Mouse (Mus musculus): ENCODE measurements around the gene Zfp451.
A peak's percentile ranks its signal among the peaks of the same experiment; 100 is the strongest.
"Not testable (repeated sequence)": the region's sequence is repeated elsewhere in the genome, so short reads cannot be mapped to it uniquely, and the experiment has no call there.

The Zfp451 gene

DNA sequence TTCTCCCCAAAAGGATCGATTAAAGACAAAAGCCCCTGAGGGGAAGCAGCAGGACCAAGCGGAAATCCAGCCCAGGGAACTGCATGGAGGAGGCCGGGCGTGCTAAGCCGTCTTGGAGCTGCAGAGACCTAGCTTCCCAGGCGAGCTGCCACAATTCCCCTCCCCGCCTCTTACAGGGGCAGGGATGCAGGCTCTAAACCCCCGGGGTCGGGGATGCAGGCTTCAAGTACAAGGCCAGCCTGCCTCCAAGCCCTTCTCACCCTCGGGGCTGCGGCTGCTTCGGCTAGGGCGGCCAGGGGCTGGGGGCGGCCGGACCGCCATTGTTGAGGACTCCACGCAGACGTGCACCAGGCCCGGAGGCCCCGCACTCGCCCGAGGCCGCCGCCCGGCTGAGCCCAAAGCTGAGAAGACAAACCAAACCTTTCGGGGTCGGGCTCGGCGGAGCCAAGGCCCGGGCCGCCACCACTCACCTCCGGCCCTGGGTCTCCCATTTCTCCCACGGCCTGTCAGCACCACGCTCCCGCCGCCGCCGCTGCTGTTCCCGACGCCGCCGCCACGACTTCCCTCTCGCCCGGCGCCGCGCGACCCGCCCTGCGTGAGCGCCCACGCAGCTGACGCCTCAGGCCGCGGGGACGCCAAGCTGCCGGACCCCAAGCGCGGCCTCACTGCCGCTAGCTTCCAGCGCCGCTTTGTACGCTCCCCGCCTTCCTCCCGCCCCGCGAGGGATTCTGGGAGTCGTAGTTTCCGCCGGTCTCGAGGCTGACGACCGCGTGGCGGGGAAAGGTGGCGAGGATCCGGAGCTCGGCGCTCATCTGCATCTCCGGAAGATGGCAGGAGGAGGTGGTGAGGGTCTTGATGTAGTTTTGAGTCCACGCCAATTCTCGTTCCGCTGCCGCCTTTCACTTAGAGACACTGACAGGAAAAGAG lies at the start of gene Zfp451:
TSS of gene Zfp451 (minus strand) at position 728 of the 927 bp plus-strand sequence.
- DNase-seq (ENCODE audit: low spot score): peak; percentile 90

DNA sequence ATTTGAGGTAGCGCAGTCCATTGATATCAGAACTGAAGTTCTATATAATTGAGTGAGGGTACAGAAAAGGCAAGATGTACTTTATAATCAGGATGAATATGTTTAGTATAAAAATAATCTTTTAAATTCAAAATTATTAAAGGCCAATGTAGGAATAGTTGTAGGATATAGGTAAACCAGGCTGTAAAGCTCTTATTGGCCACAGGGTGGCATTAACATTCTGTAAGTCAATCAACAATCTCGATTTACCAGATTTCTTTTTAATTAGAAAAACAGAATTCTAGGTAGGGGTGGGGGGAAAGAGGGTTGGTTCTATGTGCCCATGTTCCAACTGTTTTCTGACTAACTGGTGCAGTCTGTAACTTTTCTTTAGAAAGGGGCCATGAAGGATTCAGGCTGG lies 32.4 kb upstream of the Zfp451 start:
- DNase-seq (ENCODE audit: low spot score): no peak

DNA sequence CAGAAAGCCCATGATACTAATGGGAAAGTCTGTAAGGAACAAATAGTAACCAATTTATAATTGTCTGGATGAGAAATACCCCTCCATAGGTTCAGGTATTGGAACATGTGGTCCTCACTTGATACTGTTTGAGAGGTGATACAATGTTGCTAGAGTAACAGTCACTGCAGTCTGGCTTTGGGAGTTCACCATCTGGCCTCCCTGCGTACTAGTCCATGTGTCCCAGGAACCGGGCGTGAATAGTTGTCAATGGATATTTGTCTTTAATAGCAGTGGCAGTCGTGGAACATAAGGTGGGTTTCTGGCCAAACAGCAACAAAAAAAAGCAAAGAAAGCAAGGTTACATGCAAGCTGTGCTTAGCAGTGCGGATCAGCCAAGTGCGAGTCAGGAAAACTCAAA lies 29.4 kb upstream of the Zfp451 start:
- no peak for DNase-seq (ENCODE audit: low spot score)

DNA sequence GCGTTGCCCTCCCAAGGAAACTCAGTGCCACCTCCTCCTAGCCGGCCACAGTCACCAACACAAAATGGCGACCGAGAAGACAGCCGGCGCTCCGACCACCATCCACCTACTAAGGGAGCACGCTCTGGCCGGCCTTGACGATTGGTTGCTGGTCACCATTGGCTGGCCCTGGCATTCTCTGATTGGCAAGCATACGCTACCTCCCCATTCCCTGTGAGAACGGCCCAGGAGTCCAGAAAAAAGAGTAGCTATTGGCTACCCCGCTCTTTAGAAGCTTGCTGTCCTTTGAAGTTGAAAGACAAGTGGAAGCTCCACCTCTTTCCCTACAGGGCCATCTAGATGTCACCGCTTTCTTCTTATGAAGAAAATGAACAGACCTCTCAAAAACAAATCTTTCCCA lies 24.6 kb upstream of the Zfp451 start:
- not testable (repeated sequence) for DNase-seq (ENCODE audit: low spot score)

DNA sequence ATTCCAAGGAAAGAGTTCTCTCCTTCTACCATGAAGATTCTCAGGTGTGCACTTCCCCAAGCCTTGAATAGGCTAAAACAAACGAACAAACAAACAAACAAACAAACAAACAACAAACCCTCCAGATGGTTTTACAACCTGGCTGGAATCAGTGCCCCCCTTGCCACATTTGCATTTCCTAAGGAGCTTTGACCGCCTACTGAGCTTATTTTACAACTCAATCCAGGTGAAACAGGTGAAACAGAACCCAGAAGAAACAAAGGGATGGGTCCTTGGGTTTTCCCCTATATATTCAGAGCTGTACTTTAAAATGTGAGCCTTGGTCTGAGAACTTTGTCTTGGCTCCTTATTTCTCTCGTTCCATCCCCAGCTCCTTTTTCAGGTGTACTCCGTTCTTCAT lies 16.2 kb upstream of the Zfp451 start:
- DNase-seq (ENCODE audit: low spot score): no peak

DNA sequence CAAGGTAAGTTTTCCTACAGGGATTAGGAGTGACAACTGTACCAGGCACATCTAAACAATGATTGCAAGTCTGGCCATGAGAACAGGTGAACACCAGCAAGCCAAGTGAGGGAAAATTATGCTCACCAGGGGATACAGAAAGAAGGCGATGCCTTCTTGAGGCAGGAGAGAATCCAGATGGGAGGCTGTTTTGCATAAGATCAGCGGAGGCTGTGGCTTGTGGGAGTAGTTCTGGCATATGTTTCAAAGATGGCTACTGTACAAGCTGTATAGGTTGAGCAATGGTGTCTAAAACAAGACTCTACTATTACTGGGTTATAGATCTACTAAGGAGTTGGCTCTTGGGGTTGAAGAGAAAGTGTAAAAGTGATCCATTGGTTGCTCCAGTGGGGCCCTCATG lies 3.5 kb upstream of the Zfp451 start:
- DNase-seq (ENCODE audit: low spot score): no peak

DNA sequence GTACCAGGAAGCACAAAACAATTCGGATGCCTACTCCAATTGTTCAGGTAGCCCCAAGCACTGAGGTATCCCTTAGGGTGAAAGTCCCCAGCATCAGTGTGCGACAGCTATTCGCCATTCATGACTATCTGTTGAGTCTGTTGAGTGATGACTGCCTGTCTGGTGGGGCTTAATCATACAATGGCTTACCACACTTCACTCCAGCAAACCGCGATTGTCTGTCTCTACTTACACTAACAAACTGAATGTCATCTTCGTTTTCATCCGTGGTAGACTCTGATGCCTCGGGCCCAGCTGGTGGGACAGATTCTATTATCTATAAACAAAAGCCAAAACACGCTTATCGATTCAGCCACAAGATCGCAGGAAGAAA lies 914 bp downstream of the Zfp451 start:
- no peak for DNase-seq (ENCODE audit: low spot score)

DNA sequence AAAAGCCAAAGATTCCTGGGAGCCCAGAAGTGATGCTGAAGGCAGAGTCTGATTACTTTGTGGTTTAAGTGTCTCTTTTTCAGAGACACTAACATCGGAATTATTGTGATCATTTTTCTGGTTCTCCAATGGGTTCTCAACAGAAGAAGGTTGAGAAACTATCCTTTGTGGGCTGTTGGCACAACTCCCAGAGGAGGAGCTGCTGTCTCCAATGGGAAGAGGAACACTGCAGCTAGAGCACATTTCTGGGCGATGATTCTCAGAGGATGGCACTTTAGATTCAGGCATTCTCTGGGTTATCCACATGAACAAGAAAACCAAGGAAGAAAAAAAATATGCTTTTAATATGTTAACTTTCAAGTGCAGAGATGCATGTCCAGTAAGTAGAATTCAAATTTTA lies 11.1 kb downstream of the Zfp451 start:
- DNase-seq (ENCODE audit: low spot score): no peak

DNA sequence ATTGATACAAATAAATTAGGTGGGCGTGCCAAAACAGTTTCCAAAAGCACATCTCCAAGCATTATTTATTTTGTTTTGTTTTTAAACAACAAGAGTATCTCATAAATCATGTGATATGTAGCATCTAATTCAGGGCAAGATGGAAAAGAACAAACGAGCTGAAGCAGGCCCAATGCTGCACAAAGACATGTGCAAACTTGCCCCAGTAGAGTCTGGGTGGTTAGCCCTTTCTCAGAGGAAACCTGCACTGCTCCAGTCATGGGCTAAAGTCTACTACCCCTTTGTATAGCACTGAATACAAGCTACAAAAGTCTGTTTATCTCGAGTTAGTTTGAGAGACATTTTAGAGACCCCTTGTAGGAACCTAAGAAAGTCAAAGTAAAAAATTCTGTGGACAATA lies 14.8 kb downstream of the Zfp451 start:
- DNase-seq (ENCODE audit: low spot score): no peak

DNA sequence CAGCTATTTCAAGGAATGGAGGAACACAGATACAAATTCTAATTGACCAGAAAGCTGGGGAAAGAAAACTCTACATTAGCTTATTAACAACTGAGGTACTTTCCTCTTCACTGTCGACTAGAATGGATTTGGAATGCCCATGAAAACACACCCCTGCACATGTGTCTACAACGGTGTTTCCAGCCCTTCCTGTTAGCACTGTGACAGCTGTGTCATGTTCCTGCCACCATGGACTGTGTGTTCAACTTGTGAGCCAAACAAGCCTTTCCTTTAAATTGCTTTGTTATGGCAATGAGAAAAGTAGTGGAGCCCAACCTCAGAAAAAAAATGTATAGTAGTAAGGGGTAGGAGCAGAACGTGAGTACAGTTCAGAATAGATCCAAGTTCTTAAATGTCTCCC lies 25.9 kb downstream of the Zfp451 start:
- no peak for DNase-seq (ENCODE audit: low spot score)

DNA sequence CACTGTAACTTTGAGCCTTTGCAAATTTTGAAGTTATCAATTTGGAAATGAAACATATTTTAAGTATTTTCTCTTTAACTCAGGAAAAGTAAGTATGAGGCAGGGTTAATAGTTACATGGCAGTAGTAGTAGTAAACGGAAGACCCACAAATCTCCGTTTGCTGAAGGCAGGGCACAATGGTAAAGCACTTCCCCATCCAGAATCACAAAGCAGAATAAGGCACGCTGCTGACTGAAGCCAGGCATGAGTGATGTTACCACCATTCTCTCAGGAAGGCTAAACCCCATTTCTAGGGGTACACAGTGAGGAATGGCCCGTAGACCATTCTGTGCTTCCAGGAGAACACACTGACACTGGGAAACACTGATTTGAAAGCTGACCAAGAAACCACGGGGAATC lies 26.3 kb downstream of the Zfp451 start:
- DNase-seq (ENCODE audit: low spot score): no peak

DNA sequence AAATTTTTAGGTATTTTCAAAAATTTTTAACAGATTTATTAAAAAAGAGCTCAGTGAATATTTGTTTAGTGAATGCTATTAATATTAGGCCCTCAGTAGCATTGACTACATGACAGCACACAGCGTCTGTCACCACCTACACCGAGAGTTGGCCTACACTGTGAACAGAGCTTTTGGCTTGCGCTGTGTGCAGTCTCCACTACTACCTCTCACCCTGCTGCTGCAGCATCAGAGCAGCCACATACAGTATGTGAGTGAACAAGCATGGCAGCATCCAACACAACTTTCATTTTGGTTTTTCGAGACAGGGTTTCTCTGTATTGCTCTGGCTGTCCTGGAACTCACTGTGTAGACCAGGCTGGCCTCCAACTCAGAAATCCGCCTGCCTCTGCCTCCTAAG lies 29.8 kb downstream of the Zfp451 start:
- DNase-seq (ENCODE audit: low spot score): no peak

DNA sequence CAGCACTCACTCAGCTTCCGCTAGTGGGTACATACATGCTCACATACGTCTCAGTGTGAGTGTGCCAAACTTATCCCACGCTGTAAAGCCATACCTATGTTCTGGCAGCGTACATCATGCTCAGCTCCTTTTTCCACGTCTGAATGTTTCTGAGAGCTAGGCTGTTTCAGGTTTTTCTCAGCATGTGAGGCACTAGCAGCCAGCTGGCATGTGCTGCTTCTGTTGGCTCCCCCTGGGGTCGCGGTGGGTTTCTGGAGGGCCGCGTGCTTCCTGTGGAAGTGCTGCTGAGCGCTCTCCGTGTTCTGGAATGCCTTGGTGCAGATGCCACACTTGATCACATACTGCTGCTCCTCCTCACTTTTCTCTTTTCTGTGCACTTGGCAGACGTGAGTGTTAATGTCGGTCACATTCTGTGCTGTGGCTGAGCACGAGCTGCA lies 38.2 kb downstream of the Zfp451 start:
- DNase-seq (ENCODE audit: low spot score): no peak

DNA sequence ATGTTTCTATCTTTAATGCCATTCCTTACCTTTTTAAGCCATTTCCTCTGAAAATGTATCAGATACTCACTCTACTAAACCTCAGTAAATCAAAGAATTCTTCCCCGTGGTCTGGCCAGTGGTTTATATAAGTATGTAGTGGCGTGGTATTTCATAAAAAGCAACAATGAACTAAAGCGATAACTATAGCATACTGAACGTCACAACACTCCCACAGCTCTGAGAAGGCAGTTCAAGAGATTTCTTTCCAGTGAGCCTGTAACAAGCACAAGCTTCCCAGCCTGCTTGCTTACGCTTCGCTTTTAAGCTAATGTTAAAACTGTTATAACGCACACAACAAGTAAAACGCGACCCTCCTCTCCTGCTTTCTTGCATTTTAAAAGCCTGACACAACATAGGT lies 42.3 kb downstream of the Zfp451 start:
- no peak for DNase-seq (ENCODE audit: low spot score)

DNA sequence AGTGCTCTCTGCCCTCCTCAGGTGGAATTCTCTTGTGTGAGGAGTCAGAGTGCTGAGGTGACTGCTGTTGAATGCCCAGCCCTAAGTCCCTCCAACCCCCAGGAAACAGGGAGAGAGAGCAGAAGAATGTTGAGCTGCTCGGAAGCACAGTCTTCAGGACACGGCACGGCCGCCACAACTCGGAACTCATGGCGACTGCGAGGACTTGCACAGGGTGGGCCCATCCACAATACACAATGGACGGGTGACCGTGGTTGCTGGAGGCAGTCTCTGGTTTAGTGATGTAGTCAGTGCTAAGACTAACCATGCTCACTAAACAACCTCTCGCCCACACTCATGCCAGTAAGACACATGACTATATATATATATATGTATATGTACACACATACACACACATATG lies 42.8 kb downstream of the Zfp451 start:
- DNase-seq (ENCODE audit: low spot score): no peak

DNA sequence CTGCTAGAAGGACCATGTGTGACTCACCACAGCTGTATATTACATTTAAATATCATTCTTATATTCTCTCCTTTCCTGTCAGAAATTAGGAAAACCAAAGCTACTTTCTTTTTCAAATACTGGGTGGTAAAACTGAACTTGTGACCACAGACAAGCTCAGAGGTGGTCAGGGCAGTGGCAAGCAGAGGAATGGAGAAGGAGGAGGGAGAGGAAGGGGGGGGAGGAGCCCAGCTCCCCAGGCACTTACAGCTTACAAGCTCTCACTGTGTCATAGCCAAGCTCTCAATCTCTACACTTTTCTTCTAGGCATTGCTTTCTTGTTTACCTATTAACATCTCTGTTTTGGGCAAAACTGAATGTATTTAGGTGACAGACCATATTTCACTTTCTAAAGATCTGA lies 45.6 kb downstream of the Zfp451 start:
- DNase-seq (ENCODE audit: low spot score): no peak

DNA sequence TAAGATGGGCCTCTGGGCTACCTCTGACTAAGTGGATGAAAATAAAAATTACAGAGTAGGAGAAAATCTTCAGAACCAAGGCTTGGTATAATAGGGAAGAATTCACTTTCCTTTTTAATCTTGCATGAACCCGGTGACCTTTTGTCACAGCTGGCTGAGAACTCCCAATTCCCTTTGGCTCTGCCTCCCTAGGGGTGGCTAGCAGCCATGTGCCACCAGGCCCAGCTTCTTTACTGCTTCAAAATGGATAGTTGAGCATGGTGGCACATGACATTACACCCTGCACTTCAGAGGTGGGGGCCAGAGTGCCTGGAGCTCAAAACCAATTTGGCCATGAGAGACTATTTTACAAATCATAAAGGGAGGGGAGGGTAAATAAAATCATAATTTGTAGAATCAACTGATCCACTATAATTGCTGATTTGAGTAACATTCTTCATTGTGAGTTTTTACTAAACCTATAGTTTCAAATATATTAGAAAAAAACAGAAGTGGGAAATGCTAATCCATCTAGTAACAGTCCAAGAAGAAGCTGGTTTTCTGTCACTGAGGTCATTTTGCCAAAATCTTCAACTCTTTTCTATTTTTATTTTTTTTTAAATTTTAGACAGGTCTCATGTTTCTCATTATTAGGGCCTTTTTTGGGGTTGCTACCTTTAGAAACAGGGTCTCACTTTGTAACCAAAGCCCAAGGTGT lies 46.2 kb downstream of the Zfp451 start:
- no peak for DNase-seq (ENCODE audit: low spot score)

DNA sequence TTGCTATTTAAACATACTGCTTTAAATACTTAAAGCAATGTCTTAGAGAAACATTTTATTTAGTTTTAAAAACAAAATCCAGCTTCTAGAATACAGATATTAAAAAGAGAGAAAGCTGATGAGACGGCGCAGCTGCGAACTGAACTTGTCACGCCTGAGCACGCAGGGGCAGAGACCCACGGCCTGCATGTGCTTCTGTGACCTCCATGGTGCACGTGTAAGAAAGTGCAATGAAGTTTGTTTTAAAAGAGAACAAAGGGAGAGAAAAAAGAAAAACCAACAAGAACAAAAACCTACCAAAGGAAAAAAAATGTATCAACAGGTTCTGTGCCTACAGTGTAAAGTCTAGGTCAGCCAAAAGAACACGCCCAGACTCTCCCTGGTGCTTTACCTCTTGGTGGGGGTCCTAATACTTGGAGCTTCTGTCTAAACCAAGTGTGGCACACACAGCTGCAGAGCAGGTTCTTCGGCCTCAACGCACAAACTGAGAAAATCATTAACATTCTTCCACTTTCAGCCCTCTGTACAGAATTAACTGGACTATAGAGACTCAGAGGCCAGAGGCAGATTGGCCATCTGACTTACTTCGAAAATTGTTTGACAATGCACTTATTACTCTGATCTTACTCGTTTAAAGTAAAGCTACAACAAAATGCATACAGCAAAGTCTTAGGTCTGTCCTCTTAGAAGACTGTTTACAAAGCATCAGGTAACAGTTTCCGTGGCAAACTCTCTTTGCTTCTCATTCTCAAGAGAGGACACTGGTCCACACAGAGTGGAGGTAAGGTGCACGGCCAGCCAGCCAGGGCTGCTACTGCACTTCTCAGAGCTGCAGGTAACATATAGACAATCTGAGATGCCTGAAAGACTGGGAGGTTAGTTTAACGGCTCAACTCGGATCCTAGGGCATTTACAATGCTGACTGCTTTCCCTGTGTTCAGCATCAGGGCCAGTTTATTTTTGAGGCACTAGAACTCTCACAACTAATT lies 47.6 kb downstream of the Zfp451 start:
- no peak for DNase-seq (ENCODE audit: low spot score)

DNA sequence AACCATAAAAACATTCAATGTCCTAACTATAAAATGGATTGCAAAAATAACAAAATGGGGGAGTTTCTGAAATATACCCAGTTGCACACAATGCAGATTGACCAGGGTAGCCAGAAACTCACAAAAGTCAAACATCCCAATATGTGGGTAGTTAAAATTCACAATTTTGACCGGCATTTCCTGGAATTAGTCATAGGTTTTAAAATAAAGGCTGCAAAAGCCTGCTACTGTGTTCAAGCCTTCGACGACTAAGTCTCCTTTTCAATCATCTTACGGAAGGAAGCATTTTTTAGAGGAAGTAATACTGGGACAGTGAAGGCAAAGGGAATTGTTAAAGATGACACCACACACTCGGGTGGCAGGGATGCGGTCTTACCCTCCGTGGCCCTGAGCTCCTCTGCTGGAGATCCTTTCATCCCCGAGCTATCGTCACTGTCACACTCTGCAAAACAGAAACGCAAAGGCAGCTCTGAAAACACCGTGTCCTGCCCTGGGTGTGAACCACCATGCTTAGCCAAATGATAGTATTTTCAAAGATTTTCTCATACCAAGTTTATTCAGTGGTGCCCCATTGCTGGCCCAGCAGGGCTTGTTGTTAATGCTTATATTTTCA lies 48.8 kb downstream of the Zfp451 start:
- DNase-seq (ENCODE audit: low spot score): no peak

DNA sequence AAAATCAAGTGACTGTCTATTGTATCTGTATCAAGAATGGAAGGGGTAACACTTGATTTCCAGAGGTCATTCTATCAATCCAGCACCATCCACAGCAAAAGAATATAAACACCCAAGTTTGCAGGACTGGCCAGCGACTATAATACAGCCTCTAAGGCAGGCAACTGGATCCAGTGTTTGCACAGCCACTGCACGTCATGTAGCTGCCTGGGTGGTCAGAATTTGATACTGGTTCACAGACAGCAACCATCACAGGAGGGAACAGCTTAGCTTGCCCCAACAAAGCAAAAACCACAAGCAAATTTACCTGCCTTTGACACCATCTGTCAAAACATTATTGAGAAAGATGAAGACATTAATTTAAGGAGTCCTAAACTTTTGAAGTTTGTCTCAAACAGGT lies 50.6 kb downstream of the Zfp451 start:
- DNase-seq (ENCODE audit: low spot score): no peak

DNA sequence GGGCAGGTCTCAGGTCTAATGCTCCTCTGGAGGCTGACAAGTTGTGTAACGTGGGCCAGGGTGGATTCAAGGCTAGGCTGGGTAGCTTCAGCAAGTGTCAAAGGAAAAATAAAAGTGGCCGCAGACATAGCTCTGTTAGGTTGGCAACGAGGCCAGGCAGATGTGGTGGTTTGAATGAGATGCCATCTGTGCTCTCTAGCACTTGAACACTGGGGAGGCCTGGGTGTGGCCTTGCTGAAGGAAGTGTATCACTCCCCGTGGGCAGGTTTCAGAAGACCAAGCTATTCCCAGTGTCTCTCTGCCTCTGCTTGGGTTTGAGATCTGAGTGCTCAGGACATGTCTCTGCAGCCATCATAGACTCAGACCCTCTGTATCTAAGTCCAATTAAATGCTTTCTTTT lies 55.9 kb downstream of the Zfp451 start:
- DNase-seq (ENCODE audit: low spot score): no peak

DNA sequence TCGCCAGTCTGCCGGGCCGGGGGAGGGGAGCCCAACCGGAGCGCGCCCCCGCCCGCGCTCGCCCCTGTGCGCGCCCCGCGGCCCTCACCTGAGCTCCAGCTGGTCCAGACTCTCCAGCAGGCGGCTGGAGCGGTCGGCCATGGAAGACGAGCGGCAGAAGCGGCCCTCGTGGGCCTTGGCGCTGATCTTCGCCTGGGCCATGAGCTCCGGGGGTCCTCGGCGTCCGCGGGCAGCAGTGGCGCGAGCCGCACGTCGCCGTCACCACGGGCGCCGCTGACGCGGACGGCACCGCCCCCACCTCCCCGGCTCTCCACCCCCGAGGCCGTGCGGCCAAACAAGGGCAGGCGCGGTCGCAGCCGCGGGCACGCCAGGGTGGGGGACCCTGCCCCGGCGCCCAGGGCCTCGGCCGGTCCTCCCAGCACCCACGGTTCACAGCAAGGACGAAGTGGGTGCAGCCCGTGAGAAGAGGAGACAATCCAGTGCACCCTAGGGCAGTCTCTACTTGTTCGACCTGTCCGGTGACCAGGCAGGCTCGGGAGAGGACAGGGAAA lies 56.8 kb downstream of the Zfp451 start, which contains the start of gene Bag2:
TSS of gene Bag2 (minus strand) at position 305 of the 551 bp plus-strand sequence.
- DNase-seq (ENCODE audit: low spot score): peak; percentile 77
